Mouse (Mus musculus) liver, embryonic 14.5 days (tissue): ENCODE measurements around the gene Ccdc149.

ENCODE experiments used
- CTCF ChIP-seq: IDR thresholded peaks from 2 replicates; pipeline ENCODE4 v1.5.1; 2016; ENCODE audit warnings: antibody characterized with exemption, low read depth, control low read depth
- EP300 ChIP-seq: IDR thresholded peaks from 2 replicates; pipeline ENCODE4 v1.6.1; 2016; ENCODE audit warnings: antibody characterized with exemption, low read depth

- no peak for TF ChIP-seq CTCF
- TF ChIP-seq EP300, result no peak
These were observed 80.9 kb downstream of the Ccdc149 start for GRCm38 (mm10) chr5:52390381-52390780.
